ENCODE assay signal across 9 mouse cellular contexts in the genomic region with DNA sequence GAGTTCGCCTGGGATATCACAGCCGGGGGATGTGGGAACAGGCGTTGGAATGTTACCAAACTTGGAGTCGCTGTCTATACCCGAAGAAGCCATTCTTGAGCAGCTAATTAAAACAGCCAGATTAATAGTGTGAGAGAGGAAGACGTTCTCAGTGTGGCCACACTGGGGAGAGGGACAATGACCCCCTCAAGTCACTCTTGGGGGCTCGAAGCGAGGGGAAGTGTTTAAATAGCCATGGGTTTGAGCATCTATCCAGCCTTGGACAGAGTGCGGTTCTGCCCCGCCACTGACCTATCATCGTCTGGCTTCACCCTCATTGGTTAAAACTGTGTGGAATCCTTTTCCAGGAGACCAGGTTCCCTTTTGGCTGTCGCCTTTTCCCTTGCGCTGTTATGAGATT. TPM values are rescaled to one million over a fixed set of nuclear protein-coding genes. Genes with fewer than 3 reads are reported as not detected.
A peak's percentile ranks its signal among the peaks of the same experiment; 100 is the strongest.
DNase-seq lines count a peak whose midpoint lies in the region; ATAC-seq and TF ChIP-seq lines count a peak whose summit lies in the region.
"Had no signal": no experiment of that assay in that cellular context is flagged by ENCODE, and none has a peak within 500 bp of the region (broad histone marks: within the 10 kb centered on the region; RNA-seq: fewer than 3 reads in every experiment).

No protein-coding gene starts in this region.

- H3K27me3 ChIP-seq in kidney, embryonic 15.5 days = no peaks in the 10 kb centered on the region
- 0 out of 2 replicates have a peak, but pooled peaks cover 4% of the 10 kb centered on the region for H3K27me3 ChIP-seq in hindbrain, embryonic 13.5 days
- peaks cover 8% of the 10 kb centered on the region; the same call in 1 of the 2 replicates for H3K27me3 ChIP-seq in midbrain, embryonic 12.5 days

- peak overlapping the region; percentile 24 for H3K4me3 ChIP-seq in kidney, embryonic 15.5 days (replicated peaks)
- no peak overlapping the region for H3K4me3 ChIP-seq in cortical plate, adult 2 months (ENCODE audit: insufficient read depth, low read length)
- H3K4me3 ChIP-seq in hindbrain, embryonic 13.5 days = no peak overlapping the region
- H3K4me3 ChIP-seq in midbrain, embryonic 12.5 days = no peak overlapping the region

- H3K27ac ChIP-seq in kidney, embryonic 15.5 days = peak overlapping the region; percentile 97
- H3K27ac ChIP-seq in cortical plate, adult 2 months (ENCODE audit: insufficient read depth, low read length) = peak overlapping the region; percentile 7; the same call in 1 of the 2 replicates
- peak overlapping the region; percentile 87 for H3K27ac ChIP-seq in hindbrain, embryonic 13.5 days
- peak overlapping the region; percentile 76 for H3K27ac ChIP-seq in midbrain, embryonic 12.5 days (replicated peaks)

- H3K4me1 ChIP-seq in kidney, embryonic 15.5 days = peaks cover 94% of the 10 kb centered on the region
- H3K4me1 ChIP-seq in cortical plate, adult 2 months (ENCODE audit: control insufficient read depth, insufficient read depth, low read length) = peaks cover 36% of the 10 kb centered on the region
- peaks cover 81% of the 10 kb centered on the region for H3K4me1 ChIP-seq in hindbrain, embryonic 13.5 days (replicated peaks)
- peaks cover 51% of the 10 kb centered on the region for H3K4me1 ChIP-seq in midbrain, embryonic 12.5 days

- no peak for DNase-seq in kidney, adult 11 months
- DNase-seq in gastrocnemius, postnatal 4 days (ENCODE audit: low spot score in 2 of 2) = no peak
- no peak for DNase-seq in left cerebral cortex, adult 18-20 months (ENCODE audit: low spot score in 2 of 2)

- H3K9me3 ChIP-seq in kidney, embryonic 15.5 days (replicated peaks) = no peaks in the 10 kb centered on the region
- H3K9me3 ChIP-seq in hindbrain, embryonic 13.5 days = no peaks in the 10 kb centered on the region
- H3K9me3 ChIP-seq in midbrain, embryonic 12.5 days = no peaks in the 10 kb centered on the region

- peak overlapping the region; percentile 55 for H3K4me2 ChIP-seq in kidney, embryonic 15.5 days
- peak overlapping the region; percentile 43 for H3K4me2 ChIP-seq in hindbrain, embryonic 13.5 days
- H3K4me2 ChIP-seq in midbrain, embryonic 12.5 days (replicated peaks) = peak overlapping the region; percentile 44

- WGBS in kidney, embryonic 15.5 days = 14% methylated on average over 13 of the region's 13 CpGs
- WGBS in hindbrain, embryonic 13.5 days = 38% methylated on average over 13 of the region's 13 CpGs
- WGBS in midbrain, embryonic 12.5 days = 35% methylated on average over 12 of the region's 13 CpGs

- no peak for ATAC-seq in kidney, embryonic 15.5 days (replicated peaks; ENCODE audit: low FRiP score)
- no peak for ATAC-seq in hindbrain, embryonic 13.5 days (ENCODE audit: low FRiP score)
- no peak for ATAC-seq in midbrain, embryonic 12.5 days (ENCODE audit: low FRiP score, low read depth)
- ATAC-seq in CD4-positive, CD25-positive, alpha-beta regulatory T cell, adult 4 months = no peak

- 0 out of 2 replicates have a peak overlapping the region, but pooled peaks have one; percentile 25 for H3K9ac ChIP-seq in kidney, embryonic 15.5 days
- H3K9ac ChIP-seq in hindbrain, embryonic 13.5 days = 0 out of 2 replicates have a peak overlapping the region, but pooled peaks have one; percentile 43
- peak overlapping the region; percentile 25; the same call in 1 of the 2 replicates for H3K9ac ChIP-seq in midbrain, embryonic 12.5 days (replicated peaks)

- no peaks in the 10 kb centered on the region for H3K36me3 ChIP-seq in kidney, embryonic 15.5 days
- H3K36me3 ChIP-seq in hindbrain, embryonic 13.5 days = no peaks in the 10 kb centered on the region
- H3K36me3 ChIP-seq in midbrain, embryonic 12.5 days = no peaks in the 10 kb centered on the region

- no peak for TF ChIP-seq CTCF in cortical plate, adult 2 months (IDR thresholded peaks at IDR 0.05; ENCODE audit: extremely low read depth, insufficient read depth, low read length)

- TF ChIP-seq POLR2A in cortical plate, adult 2 months (IDR thresholded peaks at IDR 0.05; ENCODE audit: extremely low read depth, insufficient read depth, low read length) = no peak

RNA-seq across cellular contexts. Expression of a gene that starts 4.6 kb away (rescaled TPM):
- not detected in 2 replicates for polyA plus RNA-seq in kidney, embryonic 15.5 days (2015; fragmentation: Nextera tagmentation; extraction: Ambion mirVana)
- polyA plus RNA-seq in cortical plate, adult 2 months (2012; rRNA removed) = not detected in 2 replicates
- polyA plus RNA-seq in hindbrain, embryonic 13.5 days (2015; fragmentation: Nextera tagmentation; extraction: Ambion mirVana) = not detected in 2 replicates
- polyA plus RNA-seq in midbrain, embryonic 12.5 days (2016; fragmentation: Nextera tagmentation; extraction: Ambion mirVana) = not detected in 2 replicates
- polyA plus RNA-seq in CD4-positive, CD25-positive, alpha-beta regulatory T cell, adult 4 months (2017; shearing (Covaris generic)) = not detected
- not detected for total RNA-seq in gastrocnemius, postnatal 4 days (2021)
- total RNA-seq in left cerebral cortex, adult 18-20 months (2021) = under 1 TPM in 1 of 2 experiments, not detected in 1; 0.12 TPM
- total RNA-seq: left cerebral cortex, postnatal 14 days had no signal

RNA-seq across cellular contexts. Expression of a gene that starts 24.3 kb away (rescaled TPM):
- 80.5 and 85.0 TPM in 2 replicates for polyA plus RNA-seq in kidney, embryonic 15.5 days (2015; fragmentation: Nextera tagmentation; extraction: Ambion mirVana)
- polyA plus RNA-seq in cortical plate, adult 2 months (2012; rRNA removed) = 20.6 and 22.8 TPM in 2 replicates
- 21.8 and 22.2 TPM in 2 replicates for polyA plus RNA-seq in hindbrain, embryonic 13.5 days (2015; fragmentation: Nextera tagmentation; extraction: Ambion mirVana)
- 17.5 and 19.6 TPM in 2 replicates for polyA plus RNA-seq in midbrain, embryonic 12.5 days (2016; fragmentation: Nextera tagmentation; extraction: Ambion mirVana)
- 10 to 100 TPM; 11.0 to 22.4 TPM for polyA plus RNA-seq in CD4-positive, CD25-positive, alpha-beta regulatory T cell, adult 4 months (2017; shearing (Covaris generic))
- 10 to 100 TPM; 26.0 to 34.7 TPM for total RNA-seq in gastrocnemius, postnatal 4 days (2021)
- 10 to 100 TPM; 17.6 to 19.1 TPM for total RNA-seq in left cerebral cortex, adult 18-20 months (2021)

RNA-seq across cellular contexts. Expression of a gene that starts 55.0 kb away (rescaled TPM):
- polyA plus RNA-seq in kidney, embryonic 15.5 days (2015; fragmentation: Nextera tagmentation; extraction: Ambion mirVana) = not detected in 2 replicates
- not detected in 2 replicates for polyA plus RNA-seq in cortical plate, adult 2 months (2012; rRNA removed)
- not detected in 2 replicates for polyA plus RNA-seq in hindbrain, embryonic 13.5 days (2015; fragmentation: Nextera tagmentation; extraction: Ambion mirVana)
- polyA plus RNA-seq in midbrain, embryonic 12.5 days (2016; fragmentation: Nextera tagmentation; extraction: Ambion mirVana) = not detected in 2 replicates
- not detected for polyA plus RNA-seq in CD4-positive, CD25-positive, alpha-beta regulatory T cell, adult 4 months (2017; shearing (Covaris generic))
- not detected for total RNA-seq in gastrocnemius, postnatal 4 days (2021)
- total RNA-seq in left cerebral cortex, adult 18-20 months (2021) = not detected
- total RNA-seq: left cerebral cortex, postnatal 14 days had no signal

Comparison
In these comparisons a context has a peak if more than half of its experiments do, and no peak if none do; other contexts are left out.
1. H3K27ac ChIP-seq: peak in every context shown above with its lines; median percentile 97 in kidney, embryonic 15.5 days; 87 in hindbrain, embryonic 13.5 days; 76 in midbrain, embryonic 12.5 days; 7 in cortical plate, adult 2 months.